Comparison of ENCODE assay signal across 14 mouse cellular contexts in the genomic region with DNA sequence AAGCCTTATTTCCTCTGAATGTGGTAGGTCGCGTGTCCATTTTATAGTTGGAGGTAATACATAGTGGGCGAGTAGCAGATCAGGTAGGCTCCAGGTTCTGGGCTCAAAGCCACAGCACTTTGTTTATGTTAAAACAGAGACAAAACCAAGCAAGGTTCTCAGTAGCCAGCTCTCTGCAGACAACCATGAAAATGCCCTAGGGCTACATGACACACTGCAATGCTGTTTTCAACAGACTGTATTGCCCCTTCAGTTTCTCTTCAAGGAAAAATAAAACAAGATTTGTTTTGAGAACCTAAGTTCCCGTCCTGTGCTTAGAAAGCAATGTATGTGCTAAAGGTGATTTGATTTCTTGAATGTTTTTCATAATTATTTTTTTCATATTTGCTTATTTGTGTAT.
"Had no signal": no experiment of that assay in that cellular context is flagged by ENCODE, and none has a peak within 500 bp of the region (broad histone marks: within the 10 kb centered on the region; RNA-seq: fewer than 3 reads in every experiment).

No protein-coding gene starts in this region.

- H3K4me1 ChIP-seq: midbrain, embryonic 10.5 days; midbrain, embryonic 12.5 days; neural tube, embryonic 12.5 days; stomach, embryonic 15.5 days had no signal

- DNase-seq: lung, embryonic 14.5 days; lung, postnatal 10 days; lung, postnatal 4 days; midbrain, embryonic 14.5 days; right cerebral cortex, postnatal 14 days; thymus, adult 2 months; thymus, postnatal 25 days; thymus, postnatal 4 days had no signal

- H3K36me3 ChIP-seq: midbrain, embryonic 10.5 days; midbrain, embryonic 12.5 days; neural tube, embryonic 12.5 days; stomach, embryonic 15.5 days had no signal

- H3K4me3 ChIP-seq: midbrain, embryonic 10.5 days; midbrain, embryonic 12.5 days; myocyte; neural tube, embryonic 12.5 days; stomach, embryonic 15.5 days had no signal

- H3K27me3 ChIP-seq: midbrain, embryonic 12.5 days; neural tube, embryonic 12.5 days; stomach, embryonic 15.5 days had no signal

- H3K27ac ChIP-seq: midbrain, embryonic 10.5 days; midbrain, embryonic 12.5 days; neural tube, embryonic 12.5 days; stomach, embryonic 15.5 days; stomach, postnatal 0 days had no signal
